Mouse (Mus musculus) ES-Bruce4 (cell line): ENCODE results near the gene Renbp.

Source experiments
- CTCF ChIP-seq: IDR thresholded peaks from one replicate; pipeline ENCODE4 v1.8.1; 2011; ENCODE audit warnings: low read depth, low read length
- EP300 ChIP-seq: IDR thresholded peaks from 2 replicates; pipeline ENCODE4 v1.6.1; 2011; ENCODE audit warnings: low read depth, low read length; ENCODE audit not compliant: insufficient read depth
- POLR2A ChIP-seq: IDR thresholded peaks from one replicate; pipeline ENCODE4 v1.8.1; 2011; ENCODE audit warnings: low read length; ENCODE audit not compliant: insufficient read depth

- TF ChIP-seq CTCF (no peak), POLR2A (no peak), EP300 (no peak)
Measured at GRCm38 (mm10) chrX:73891551-73892152, 39.0 kb downstream of the Renbp start, which contains the start of gene Avpr2.
